Mouse (Mus musculus): ENCODE data around the gene Prkcsh.

DNA sequence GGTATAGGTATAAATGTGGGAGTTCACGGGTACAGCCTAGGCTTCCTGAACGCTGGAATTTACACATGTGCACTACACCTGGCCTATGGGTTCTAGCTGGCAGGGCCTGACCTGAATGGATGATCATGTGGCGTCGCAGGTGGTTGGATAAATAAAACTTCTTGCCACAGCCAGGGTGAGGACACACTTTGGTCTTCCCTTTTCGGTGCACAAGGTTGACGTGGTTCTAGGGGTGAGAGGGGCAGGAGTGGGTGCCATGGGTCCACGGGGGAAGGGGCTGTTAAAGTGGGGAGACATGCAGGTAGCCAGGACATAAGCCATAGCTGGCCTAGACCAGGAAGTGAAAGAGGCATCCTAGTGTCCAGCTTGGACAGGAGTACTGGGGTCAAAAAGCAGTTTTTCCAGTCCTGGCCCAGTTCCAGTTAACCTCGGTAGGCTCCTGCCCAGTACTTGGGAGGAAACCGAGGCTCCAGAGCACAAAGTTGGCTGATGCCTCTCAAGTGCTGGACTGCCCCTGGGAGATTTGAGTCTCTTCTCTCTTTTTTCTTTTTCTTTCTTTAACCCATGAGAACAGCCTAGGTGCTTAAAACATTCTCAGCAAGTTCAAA is 53.8 kb downstream of the Prkcsh start:
- no peak for TF ChIP-seq CTCF (IDR thresholded peaks at IDR 0.05)
- no peak for TF ChIP-seq POLR2A (IDR thresholded peaks at IDR 0.05; ENCODE audit: insufficient read depth, low read depth, low read length)
- TF ChIP-seq EP300 (IDR thresholded peaks at IDR 0.05; ENCODE audit: insufficient read depth, low read depth, low read length): no peak

Data from heart, adult 2 months (tissue).